Mouse (Mus musculus) embryo, embryonic 11.5 days (tissue): ENCODE results near the gene Hoxc11.

ENCODE experiments used
- DNase-seq: peaks from one replicate; pipeline ENCODE4 v3.0.0-alpha.2; 2012; ENCODE audit warnings: low read depth, low spot score

Gene Hoxc11

DNA sequence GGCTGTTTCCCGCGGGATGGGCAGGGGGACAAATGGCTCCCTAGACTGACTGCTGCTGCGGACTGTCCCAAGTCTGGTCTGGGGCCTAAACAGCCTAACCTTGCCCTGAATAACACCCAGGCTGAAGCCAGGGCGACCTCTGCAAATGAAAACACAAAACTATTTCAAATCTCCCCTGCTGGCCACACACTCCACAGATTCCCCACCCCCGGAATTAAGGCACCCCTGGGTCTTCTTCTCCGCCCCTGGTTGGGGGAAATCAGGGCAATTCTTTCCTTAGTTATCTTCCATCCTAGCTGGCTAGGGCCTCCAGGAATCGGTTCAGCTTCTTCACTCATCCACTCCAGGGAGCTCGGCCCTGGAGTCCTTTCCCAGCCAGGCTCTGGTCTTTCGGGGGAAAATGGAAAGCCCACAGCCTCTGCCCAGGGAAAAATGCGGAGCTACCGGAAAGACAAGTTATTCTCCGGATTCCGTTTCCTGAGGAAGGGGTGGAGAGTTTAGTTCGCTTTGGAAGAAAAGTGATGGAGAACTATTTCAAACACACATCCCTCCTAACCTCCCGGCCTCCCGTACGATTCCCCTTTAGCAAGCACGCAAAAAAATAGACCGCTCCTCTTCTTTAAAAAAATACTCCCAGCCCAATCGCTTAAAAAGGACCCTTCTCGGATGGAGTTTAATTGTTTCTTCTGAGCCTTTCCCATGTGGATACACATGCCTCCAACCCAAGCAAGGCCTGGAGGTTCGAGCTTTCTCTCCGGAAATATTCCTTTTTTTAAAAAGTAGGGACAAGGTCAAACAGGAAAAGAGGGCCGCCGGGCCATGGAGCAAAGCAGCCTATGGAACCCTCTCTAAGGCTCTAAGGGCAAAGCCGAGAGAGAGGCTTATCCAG, 11.0 kb downstream of the Hoxc11 start:
- DNase-seq = no peak

DNA sequence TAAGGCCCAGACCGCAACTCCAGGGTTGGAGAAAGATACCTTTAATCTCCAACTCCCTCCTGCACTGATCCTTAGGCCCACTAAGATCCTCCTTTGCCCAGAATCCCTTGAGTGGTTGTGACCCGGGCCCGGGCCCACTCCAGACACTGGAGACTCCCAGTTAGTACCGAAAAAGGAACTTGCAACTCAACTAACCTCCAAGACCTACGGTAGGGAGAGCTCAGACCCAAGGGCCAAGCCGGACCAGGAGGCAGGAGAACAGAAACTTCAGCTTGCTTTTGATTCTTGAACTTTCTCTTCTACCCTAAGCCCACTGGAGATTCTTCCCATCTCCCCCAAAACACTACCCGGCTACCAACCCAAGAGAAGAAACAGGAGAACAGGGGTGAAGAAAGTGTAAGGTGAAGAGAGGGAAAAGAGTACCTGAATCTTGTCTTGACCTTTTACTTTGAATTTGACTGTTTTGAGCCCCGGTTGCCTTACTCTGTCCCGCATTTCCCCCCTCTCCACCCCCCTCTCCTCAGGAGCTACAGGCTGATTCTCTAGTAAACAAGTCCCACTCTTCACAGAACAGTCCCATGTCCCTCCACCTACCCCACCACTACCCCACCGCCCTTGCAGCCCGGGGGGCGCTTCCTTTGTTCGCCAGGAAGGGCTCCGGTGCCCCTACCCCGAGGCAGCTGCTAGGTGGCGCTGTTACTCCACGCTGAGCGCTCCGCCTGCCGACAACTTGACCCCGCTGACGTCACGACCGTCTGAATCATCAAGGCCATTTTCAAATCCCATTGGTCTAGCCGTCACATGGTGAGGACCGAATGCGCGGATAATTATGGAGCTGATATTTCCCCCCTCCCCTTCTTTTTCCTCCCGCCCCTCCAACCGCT, 11.9 kb downstream of the Hoxc11 start:
- peak; percentile 93 for DNase-seq

DNA sequence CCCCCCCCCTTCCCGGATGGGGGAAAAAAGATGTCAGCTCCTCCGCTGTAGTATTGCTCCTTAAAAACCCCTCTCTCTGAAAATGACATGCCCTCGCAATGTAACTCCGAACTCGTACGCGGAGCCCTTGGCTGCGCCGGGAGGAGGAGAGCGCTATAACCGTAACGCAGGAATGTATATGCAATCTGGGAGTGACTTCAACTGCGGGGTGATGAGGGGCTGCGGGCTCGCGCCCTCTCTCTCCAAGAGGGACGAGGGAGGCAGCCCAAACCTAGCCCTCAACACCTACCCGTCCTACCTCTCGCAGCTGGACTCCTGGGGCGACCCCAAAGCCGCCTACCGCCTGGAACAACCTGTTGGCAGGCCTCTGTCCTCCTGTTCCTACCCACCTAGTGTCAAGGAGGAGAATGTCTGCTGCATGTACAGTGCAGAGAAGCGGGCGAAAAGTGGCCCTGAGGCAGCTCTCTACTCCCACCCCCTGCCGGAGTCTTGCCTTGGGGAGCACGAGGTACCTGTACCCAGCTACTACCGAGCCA, 12.6 kb downstream of the Hoxc11 start, which contains the start of gene Hoxc10:
Gene Hoxc10, plus strand, starts transcription at position 21 of the 536 bp plus-strand sequence.
- DNase-seq = no peak

DNA sequence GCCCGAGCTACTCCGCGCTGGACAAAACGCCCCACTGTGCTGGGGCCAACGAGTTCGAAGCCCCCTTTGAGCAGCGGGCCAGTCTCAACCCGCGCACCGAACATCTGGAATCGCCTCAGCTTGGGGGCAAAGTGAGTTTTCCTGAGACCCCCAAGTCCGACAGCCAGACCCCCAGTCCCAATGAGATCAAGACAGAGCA, 13.0 kb downstream of the Hoxc11 start, which contains the start of gene Hoxc5:
Gene Hoxc5, plus strand, starts transcription at position 132 of the 199 bp plus-strand sequence.
- DNase-seq = no peak

DNA sequence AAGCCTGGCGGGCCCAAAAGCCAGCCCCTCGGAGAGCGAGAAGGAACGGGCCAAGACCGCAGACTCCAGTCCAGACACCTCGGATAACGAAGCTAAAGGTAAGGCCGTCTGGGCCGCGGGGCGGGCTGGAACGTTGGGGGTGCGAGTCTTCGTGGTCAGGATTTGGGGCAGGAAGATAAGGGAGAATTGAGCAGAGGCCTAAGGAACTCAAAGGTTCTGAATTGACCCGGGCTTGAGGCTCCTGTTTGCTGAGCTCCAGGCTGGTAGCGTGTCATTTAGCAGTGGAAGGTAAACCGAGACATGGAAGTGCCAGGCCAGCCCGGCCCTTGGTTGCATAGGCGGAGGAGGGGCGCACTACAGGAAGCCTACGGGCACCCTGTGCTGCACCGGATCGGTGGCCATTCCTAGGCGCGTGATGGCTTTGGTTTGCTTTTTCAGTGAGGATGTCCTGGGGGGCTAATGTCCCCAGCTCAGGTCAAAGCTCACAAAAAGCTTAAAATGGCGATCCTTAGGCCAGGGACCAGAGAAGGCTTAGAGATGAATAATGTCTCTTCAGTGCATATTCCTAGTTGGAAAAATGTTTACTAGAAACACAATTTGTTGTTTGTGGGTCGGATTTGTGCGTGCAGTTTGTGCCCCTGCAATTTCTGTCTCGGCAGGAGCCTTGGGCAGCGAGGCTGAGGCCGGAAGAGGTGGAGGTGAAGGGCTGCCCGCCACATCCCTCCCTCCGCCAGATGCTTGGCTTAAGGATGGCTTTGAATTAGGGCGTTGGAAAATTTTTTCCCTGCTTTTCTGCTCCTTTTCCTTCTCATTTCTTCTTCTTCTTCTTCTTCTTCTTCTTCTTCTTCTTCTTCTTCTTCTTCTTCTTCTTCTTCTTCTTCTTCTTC, 13.5 kb downstream of the Hoxc11 start:
- DNase-seq = no peak

DNA sequence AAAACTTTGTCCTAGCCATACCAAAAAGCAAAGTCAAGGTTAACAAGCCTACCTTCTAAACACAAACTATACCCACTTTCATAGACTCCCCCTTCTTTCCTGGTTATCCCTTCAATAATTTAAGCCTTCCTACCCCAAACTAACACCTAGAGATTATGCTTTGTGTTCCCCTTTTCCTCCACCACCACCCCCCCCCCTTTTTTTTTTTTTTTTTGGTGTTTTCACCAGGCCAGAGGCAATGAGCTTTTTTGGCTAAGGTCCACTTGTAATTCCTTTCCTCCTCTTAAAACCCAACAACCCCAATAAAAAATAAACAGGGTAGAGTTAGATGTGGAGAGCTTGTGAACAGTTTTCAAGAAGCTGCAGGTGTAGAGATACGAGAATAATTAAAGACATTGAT, 15.1 kb downstream of the Hoxc11 start:
- DNase-seq = no peak

DNA sequence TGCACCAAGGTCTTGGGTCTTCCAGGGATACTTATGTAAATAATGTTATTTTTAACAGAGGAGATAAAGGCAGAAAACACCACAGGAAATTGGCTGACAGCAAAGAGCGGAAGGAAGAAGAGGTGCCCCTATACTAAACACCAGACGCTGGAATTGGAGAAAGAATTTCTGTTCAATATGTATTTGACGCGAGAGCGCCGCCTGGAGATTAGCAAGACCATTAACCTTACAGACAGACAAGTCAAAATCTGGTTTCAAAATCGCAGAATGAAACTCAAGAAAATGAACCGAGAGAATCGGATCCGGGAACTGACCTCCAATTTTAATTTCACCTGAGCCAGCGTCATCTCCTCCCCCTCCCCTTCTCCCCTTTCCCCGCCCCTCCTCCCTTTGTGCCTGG, 16.5 kb downstream of the Hoxc11 start:
- DNase-seq = no peak

DNA sequence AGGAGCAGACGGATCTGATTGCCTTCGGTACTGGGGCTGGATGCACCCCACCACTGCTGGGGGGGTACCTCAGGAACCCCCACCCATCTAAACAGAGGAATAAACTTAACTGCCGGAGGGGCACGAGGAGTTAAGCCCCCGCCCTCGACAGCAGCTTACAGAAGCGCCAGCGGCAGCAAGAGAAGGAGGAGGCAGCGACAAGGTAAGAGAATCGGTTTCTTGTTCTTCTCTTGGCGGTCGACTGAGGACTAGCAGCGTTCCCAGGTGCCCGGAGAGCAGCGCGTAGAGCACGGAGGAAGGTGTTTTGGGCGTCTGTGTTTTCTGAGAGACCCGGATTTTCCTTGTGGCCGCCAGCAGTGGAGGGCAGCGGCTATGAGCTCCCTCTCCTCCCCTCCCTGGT, 18.0 kb downstream of the Hoxc11 start:
- DNase-seq = no peak

DNA sequence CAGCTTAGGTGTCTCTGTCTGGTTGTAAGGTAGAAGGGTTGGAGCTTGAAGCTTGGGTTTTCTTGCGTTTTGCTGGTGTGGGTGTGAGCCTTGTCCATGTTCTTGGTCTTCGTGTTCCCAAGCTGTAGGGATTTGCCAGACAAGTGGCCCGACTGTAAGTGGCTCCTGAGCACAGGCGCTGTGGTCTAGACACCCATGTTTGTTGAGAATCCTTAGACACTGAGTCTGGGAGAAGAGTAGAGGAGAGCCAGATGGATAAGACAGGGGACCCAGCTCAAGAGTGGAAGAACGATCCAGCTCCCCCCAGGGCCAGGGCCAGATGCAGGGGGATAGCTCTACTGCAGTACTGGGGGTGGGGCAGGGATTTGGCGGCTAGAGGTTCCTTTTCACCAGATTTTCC, 18.5 kb downstream of the Hoxc11 start:
- DNase-seq = no peak

DNA sequence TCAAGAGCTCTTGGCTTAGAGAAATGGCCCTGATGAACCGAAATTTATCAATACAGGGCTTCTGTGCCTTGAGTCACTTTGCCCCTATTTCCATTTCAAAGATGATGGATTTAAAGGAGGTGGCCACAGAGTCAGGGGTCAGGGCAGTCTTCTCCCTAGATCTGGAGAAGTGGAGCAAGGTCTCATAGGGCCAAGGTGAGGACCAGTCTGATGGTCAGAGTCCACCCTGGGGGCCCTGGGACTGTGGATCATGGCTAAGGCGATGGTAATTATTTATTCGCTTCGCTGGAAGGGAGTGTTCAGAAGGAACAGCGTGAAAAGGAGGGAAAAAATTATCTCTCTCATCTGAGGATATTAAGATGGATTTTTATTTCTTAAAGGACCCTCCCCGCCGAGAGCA, 20.8 kb downstream of the Hoxc11 start:
- DNase-seq = no peak

DNA sequence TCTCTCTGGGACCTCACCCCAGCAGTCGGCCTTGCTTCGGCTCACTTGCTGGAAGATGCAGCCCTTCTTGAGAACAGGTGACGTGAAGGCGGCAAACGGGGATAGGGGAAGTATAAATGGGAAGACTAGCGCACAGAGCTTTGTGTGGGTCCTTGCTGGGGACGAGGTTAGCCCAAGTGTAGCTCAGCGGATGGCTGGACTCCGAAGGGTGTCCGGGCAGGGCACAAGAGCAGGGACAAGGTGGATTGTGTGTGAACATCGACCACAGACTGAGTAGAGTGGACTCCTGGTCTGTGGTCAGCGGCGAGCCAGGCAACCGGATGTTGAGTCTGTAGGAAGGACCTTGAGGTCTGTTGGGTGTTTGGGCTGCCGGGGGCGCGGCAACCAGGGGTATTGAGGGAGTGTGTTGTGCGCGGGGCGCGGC, 21.5 kb downstream of the Hoxc11 start:
- DNase-seq = no peak

DNA sequence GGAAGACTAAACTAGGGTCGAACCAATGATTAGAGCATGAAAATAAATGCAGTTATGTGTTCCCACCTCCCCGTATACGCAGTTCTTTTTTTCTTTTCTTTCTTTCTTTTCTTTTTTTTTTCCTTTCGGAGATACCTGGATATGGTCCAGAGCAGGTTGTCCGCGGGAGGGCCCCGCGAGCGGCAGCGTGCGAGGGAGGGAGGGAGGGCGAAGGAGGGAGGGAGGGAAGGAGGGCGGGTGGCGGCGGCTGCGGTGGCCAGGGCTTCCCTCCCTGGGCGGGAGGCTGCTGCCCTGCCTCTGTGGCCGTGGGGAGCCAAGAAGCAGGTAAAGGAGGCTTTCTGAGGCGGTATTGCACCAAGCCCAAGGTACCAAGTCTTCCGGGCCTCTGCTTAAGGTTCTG, 21.9 kb downstream of the Hoxc11 start, which contains the start of gene Hoxc9:
Gene Hoxc9, plus strand, starts transcription at position 269 of the 400 bp plus-strand sequence.
- DNase-seq = no peak

DNA sequence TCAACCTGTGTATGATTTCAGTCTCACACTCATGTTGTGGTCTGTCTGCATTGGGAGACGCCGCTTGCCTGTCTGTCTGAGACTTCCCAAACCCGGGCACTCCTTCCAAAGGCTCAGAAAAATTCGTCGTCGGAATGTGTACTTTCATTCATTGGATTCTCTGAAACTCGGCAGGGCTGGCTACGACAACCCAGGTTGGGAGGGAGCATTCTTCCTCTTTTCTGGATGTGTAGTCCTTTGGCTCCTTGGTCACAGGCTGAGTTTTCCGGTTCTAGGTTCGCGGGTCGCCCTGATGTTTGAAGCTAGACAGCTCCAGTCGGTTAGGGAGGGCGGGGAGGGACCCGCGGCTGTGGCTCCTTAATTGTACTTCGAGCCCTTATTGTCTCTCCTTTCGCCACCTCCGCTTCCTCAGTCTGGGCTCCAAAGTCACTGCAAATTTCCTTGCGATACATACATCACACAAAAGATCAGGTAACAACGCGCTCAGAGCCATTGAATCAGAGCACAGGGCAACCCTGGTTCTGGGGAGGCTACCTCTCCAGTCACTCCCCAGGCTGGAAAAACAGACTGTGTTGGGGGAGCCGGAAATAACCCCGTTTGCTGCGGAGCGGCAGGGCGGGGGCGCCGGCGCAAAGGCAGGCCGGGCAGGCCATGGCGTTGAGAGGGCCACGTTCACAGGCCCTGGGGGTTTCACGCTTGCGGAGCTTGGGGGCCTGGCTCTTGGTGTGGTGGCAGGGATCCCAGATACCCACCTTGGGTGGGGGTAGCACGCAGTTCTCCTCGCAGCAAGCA, 22.6 kb downstream of the Hoxc11 start:
- no peak for DNase-seq

DNA sequence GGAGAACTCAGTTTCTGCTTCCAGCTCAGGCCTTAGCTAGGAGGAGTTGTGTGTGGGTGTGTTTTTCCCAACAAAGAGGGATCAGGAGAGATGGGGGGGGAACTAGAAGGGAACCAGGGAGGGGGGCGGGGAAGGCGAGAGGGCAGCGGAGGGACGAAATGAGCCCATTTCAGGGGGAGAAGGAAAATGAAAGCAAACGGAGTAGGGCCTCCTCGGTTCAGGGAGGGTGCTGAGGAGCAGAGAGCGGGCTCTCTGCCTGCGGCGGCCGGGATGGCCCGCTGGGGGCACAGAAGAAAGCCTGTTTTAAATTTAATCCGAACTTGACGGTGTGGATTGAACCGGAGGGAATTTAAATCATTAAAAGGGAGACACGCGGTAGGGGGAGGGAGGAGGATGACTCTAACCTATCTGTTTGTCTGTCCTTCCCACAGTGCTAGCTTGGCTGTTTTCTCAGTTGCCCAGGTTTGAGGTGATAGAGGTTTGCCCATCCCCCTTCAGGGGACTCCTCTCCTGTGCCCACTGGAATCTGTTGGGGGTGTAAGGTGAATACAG, 23.3 kb downstream of the Hoxc11 start:
- DNase-seq = no peak

DNA sequence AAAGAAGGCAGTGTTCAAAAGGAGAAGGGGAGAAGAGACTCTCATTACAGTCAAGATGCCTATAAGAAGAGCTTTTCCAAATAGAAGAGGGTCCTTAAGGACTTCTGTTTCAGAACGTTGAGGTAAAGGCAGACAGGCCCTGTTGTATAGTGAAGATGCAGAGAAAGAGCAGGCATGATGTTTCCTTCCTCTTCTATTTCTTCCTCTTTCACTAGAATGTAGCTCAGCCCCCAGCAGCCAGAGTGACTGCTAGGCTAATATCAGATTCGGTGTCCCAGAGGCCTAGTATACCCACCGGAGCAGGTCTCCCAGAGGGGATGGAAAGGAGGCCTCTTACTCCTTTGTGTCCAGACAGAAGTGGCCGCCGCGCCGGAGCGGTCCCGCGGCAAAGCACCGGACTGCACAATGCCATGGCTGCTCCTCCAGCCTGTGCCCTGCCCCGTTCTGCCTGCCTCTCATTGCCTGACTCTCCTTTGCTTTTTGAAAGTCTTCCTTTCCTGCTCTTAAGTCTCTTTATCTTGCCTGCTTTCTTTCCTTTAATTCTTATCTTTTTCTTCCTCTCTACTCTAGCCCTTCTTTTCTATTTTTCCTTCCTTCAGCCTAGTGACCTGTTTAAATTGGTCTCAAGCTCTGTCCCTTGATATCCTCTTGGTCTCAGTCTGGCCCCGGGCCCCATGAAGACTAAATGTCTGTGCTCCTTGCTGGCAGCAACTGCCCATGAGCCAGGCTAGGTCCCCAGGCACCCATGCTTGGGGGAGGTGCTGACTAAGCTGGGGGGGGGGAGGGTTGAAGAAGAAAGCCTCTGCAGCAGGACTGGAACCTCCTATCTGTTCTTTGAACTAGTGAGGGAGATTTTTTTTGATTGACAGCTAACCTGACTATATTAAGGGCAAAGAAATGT, 24.6 kb downstream of the Hoxc11 start:
- no peak for DNase-seq

DNA sequence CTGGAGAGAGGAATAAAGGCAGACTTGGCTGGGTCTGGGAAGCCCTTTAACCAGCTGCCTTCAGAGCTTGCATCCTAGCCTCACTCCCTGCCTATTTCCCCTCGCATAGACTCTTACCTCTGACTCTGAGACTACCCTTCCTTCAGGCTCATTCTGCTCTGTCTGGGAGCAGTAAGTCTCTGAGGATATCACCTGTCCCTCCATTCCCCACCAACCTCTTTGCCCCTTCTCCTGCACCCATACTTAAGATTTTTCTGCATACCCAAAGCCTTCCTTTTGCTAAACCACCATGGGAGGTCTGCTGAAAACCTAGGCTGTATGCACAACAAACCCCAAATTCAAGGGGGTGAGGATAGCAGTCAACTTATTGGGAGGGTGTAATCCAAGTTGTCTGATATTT, 25.7 kb downstream of the Hoxc11 start:
- DNase-seq = no peak

DNA sequence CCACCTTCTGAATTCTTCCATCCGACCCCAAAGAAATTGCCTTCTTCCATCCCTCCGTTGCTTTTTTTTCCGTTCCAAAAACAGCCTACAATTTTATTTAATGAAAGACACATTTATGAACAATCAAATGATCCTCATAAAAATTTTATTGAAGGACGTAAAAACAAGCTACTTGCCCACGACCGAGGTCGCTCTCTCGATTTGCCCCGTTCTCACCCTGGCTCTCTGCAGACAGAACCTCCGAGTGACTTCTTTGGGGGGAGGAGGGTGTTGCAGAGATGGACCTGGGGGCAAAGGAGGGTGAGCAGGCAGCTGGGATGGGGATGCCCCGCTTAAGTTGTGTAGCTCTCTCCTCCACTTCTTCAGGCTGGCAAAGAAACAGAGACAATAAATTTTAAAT, 26.1 kb downstream of the Hoxc11 start:
- DNase-seq = no peak

DNA sequence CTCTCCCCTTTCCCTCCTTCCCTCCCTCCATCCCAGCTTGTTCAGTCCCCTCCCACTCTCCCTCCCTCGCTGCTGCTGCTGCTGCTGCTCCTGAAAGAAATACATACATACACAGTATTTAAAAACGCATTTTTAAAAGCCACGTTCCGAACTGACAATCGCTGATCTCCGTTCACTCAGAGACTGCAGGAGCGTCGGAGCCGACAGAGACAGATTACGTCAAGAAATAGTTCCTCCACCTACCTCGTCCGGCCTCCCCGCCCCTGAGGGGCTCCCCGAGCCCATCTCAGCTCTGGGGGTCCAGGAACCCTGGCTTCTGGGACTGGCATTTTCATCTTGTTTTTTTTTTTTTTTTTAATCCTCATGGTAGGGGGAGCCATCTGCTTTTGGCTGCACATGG, 26.7 kb downstream of the Hoxc11 start:
- no peak for DNase-seq
